In genomic region chr1:19849918-19850317, GRCm38 (mm10) we compare ENCODE assay signal across 9 mouse cellular contexts.
A peak's percentile ranks its signal among the peaks of the same experiment; 100 is the strongest.
DNase-seq lines count a peak whose midpoint lies in the region; ATAC-seq and TF ChIP-seq lines count a peak whose summit lies in the region.
"Had no signal": no experiment of that assay in that cellular context is flagged by ENCODE, and none has a peak within 500 bp of the region (broad histone marks: within the 10 kb centered on the region; RNA-seq: fewer than 3 reads in every experiment).

No protein-coding gene starts in this region.

- peak; percentile 60; the same call in 1 of the 2 replicates for ATAC-seq in forebrain, embryonic 14.5 days
- ATAC-seq in forebrain, embryonic 12.5 days (ENCODE audit: low FRiP score), result no peak
- ATAC-seq in midbrain, postnatal 0 days (ENCODE audit: low FRiP score), result no peak
- ATAC-seq in midbrain, embryonic 11.5 days (ENCODE audit: low FRiP score), result no peak
- ATAC-seq in midbrain, embryonic 16.5 days, result no peak

- WGBS in forebrain, embryonic 14.5 days, result 45% methylated on average over 3 of the region's 3 CpGs
- WGBS in forebrain, embryonic 12.5 days, result 64% methylated on average over 3 of the region's 3 CpGs
- 80% methylated on average over 3 of the region's 3 CpGs for WGBS in midbrain, postnatal 0 days
- 93% methylated on average over 3 of the region's 3 CpGs for WGBS in midbrain, embryonic 11.5 days
- 76% methylated on average over 3 of the region's 3 CpGs for WGBS in kidney, adult 2 months
- 75% methylated on average over 3 of the region's 3 CpGs for whole genome bisulfite sequencing in midbrain, embryonic 16.5 days

- no peak overlapping the region for H3K27ac ChIP-seq in forebrain, embryonic 14.5 days (ENCODE audit: low read depth, low read length)
- H3K27ac ChIP-seq in forebrain, embryonic 12.5 days, result no peak overlapping the region
- H3K27ac ChIP-seq in midbrain, postnatal 0 days (ENCODE audit: low read depth, low read length), result no peak overlapping the region
- no peak overlapping the region for H3K27ac ChIP-seq in midbrain, embryonic 11.5 days (ENCODE audit: low read depth, low read length)
- H3K27ac ChIP-seq in kidney, adult 2 months (ENCODE audit: insufficient read depth, low read depth, low read length), result no peak overlapping the region
- H3K27ac ChIP-seq in midbrain, embryonic 16.5 days (ENCODE audit: low read length), result no peak overlapping the region
- H3K27ac ChIP-seq: layer of hippocampus, adult 2 months had no signal

- no peaks in the 10 kb centered on the region for H3K27me3 ChIP-seq in forebrain, embryonic 14.5 days (replicated peaks; ENCODE audit: control insufficient read depth, insufficient read depth, low read length)
- no peaks in the 10 kb centered on the region for H3K27me3 ChIP-seq in forebrain, embryonic 12.5 days
- no peaks in the 10 kb centered on the region for H3K27me3 ChIP-seq in midbrain, postnatal 0 days (ENCODE audit: insufficient read depth, low read length)
- H3K27me3 ChIP-seq in midbrain, embryonic 11.5 days (ENCODE audit: control insufficient read depth, insufficient read depth, low read length), result no peaks in the 10 kb centered on the region
- H3K27me3 ChIP-seq in kidney, adult 2 months (replicated peaks; ENCODE audit: control insufficient read depth, insufficient read depth, low read length), result no peaks in the 10 kb centered on the region
- no peaks in the 10 kb centered on the region for H3K27me3 ChIP-seq in midbrain, embryonic 16.5 days (ENCODE audit: control insufficient read depth, insufficient read depth, low read depth, low read length)

- no peak overlapping the region for H3K4me3 ChIP-seq in forebrain, embryonic 14.5 days (ENCODE audit: low read depth, low read length)
- no peak overlapping the region for H3K4me3 ChIP-seq in forebrain, embryonic 12.5 days (replicated peaks)
- H3K4me3 ChIP-seq in midbrain, postnatal 0 days (ENCODE audit: low read depth, low read length), result no peak overlapping the region
- no peak overlapping the region for H3K4me3 ChIP-seq in midbrain, embryonic 11.5 days (ENCODE audit: low read depth, low read length)
- H3K4me3 ChIP-seq in kidney, adult 2 months (ENCODE audit: insufficient read depth, low read depth, low read length), result no peak overlapping the region
- no peak overlapping the region for H3K4me3 ChIP-seq in midbrain, embryonic 16.5 days (ENCODE audit: low read depth, low read length)
- H3K4me3 ChIP-seq: layer of hippocampus, adult 2 months had no signal

- no peak for TF ChIP-seq CTCF in midbrain, postnatal 0 days (IDR thresholded peaks at IDR 0.05)
- TF ChIP-seq CTCF in kidney, adult 2 months (conservative IDR thresholded peaks at IDR 0.05; ENCODE audit: insufficient read depth, insufficient read length, low read depth, low read length), result no peak

- no peak for TF ChIP-seq POLR2A in kidney, adult 2 months (IDR thresholded peaks at IDR 0.05; ENCODE audit: low read depth, low read length)

- no peak overlapping the region for H3K9ac ChIP-seq in forebrain, embryonic 14.5 days (ENCODE audit: low read length)
- H3K9ac ChIP-seq in forebrain, embryonic 12.5 days, result no peak overlapping the region
- no peak overlapping the region for H3K9ac ChIP-seq in midbrain, postnatal 0 days (replicated peaks; ENCODE audit: low read length, poor library complexity, severe bottlenecking)
- no peak overlapping the region for H3K9ac ChIP-seq in midbrain, embryonic 11.5 days (ENCODE audit: low read length)
- H3K9ac ChIP-seq in midbrain, embryonic 16.5 days (ENCODE audit: low read depth, low read length), result no peak overlapping the region

- H3K4me1 ChIP-seq in forebrain, embryonic 14.5 days (ENCODE audit: control insufficient read depth, insufficient read depth, low read length), result no peaks in the 10 kb centered on the region
- no peaks in the 10 kb centered on the region for H3K4me1 ChIP-seq in forebrain, embryonic 12.5 days
- H3K4me1 ChIP-seq in midbrain, postnatal 0 days (ENCODE audit: insufficient read depth, low read length), result no peaks in the 10 kb centered on the region
- H3K4me1 ChIP-seq in midbrain, embryonic 11.5 days (ENCODE audit: control insufficient read depth, insufficient read depth, low read length), result no peaks in the 10 kb centered on the region
- no peaks in the 10 kb centered on the region for H3K4me1 ChIP-seq in kidney, adult 2 months (ENCODE audit: control insufficient read depth, insufficient read depth, low read length)
- no peaks in the 10 kb centered on the region for H3K4me1 ChIP-seq in midbrain, embryonic 16.5 days (ENCODE audit: control insufficient read depth, insufficient read depth, low read length)

- intact Hi-C loops in heart, postnatal 10 days (cut with DNase I), result no loop called here

- H3K9me3 ChIP-seq in forebrain, embryonic 14.5 days (replicated peaks; ENCODE audit: control insufficient read depth, low read length), result no peaks in the 10 kb centered on the region
- no peaks in the 10 kb centered on the region for H3K9me3 ChIP-seq in forebrain, embryonic 12.5 days
- no peaks in the 10 kb centered on the region for H3K9me3 ChIP-seq in midbrain, postnatal 0 days (ENCODE audit: low read length)
- no peaks in the 10 kb centered on the region for H3K9me3 ChIP-seq in midbrain, embryonic 11.5 days (ENCODE audit: control insufficient read depth, low read length)
- no peaks in the 10 kb centered on the region for H3K9me3 ChIP-seq in midbrain, embryonic 16.5 days (replicated peaks; ENCODE audit: control insufficient read depth, low read length, poor library complexity, severe bottlenecking)

- no peak overlapping the region for H3K4me2 ChIP-seq in forebrain, embryonic 14.5 days (ENCODE audit: low read length)
- no peak overlapping the region for H3K4me2 ChIP-seq in forebrain, embryonic 12.5 days
- no peak overlapping the region for H3K4me2 ChIP-seq in midbrain, postnatal 0 days (ENCODE audit: low read depth, low read length, poor library complexity, severe bottlenecking)
- no peak overlapping the region for H3K4me2 ChIP-seq in midbrain, embryonic 11.5 days
- H3K4me2 ChIP-seq in midbrain, embryonic 16.5 days (ENCODE audit: low read length), result no peak overlapping the region

- H3K36me3 ChIP-seq in forebrain, embryonic 14.5 days (ENCODE audit: control insufficient read depth, insufficient read depth, low read length), result no peaks in the 10 kb centered on the region
- H3K36me3 ChIP-seq in forebrain, embryonic 12.5 days (replicated peaks), result no peaks in the 10 kb centered on the region
- H3K36me3 ChIP-seq in midbrain, postnatal 0 days (ENCODE audit: insufficient read depth, low read length), result no peaks in the 10 kb centered on the region
- H3K36me3 ChIP-seq in midbrain, embryonic 11.5 days (ENCODE audit: control insufficient read depth, insufficient read depth, low read length), result no peaks in the 10 kb centered on the region
- no peaks in the 10 kb centered on the region for H3K36me3 ChIP-seq in kidney, adult 2 months (ENCODE audit: control insufficient read depth, insufficient read depth, low read length)
- H3K36me3 ChIP-seq in midbrain, embryonic 16.5 days (ENCODE audit: control insufficient read depth, insufficient read depth, low read length), result no peaks in the 10 kb centered on the region

- DNase-seq in forebrain, embryonic 14.5 days (ENCODE audit: low spot score), result peak; percentile 51
- DNase-seq in midbrain, postnatal 0 days (ENCODE audit: low spot score), result peak; percentile 37
- DNase-seq in midbrain, embryonic 11.5 days (ENCODE audit: low spot score, missing footprints), result no peak
- peak; percentile 26 to 40 for DNase-seq in heart, postnatal 10 days
- peak; percentile 35 to 40 for DNase-seq in right cerebral cortex, postnatal 10 days (ENCODE audit: low spot score in 2 of 2)
- DNase-seq in kidney, adult 2 months, result no peak

Comparison
In these comparisons a context has a peak if more than half of its experiments do, and no peak if none do; other contexts are left out.
1. DNase-seq: peak in forebrain, embryonic 14.5 days (single experiment), midbrain, postnatal 0 days (single experiment), heart, postnatal 10 days (2 of 2) and right cerebral cortex, postnatal 10 days (2 of 2); none in midbrain, embryonic 11.5 days (single experiment) and kidney, adult 2 months (single experiment).